Mouse (Mus musculus): Measurements from ENCODE around the gene Hrct1.
A peak's percentile ranks its signal among the peaks of the same experiment; 100 is the strongest.

The Hrct1 gene

GRCm38 (mm10) chr4:43713652-43714219, 13.3 kb upstream of the Hrct1 start:
- no peaks in the 10 kb centered on the region for H3K27me3 ChIP-seq (ENCODE audit: control insufficient read depth, insufficient read depth, low read length, poor library complexity, severe bottlenecking)
- DNase-seq (ENCODE audit: low read depth, low spot score), result no peak
- no peaks in the 10 kb centered on the region for H3K36me3 ChIP-seq (ENCODE audit: control insufficient read depth, insufficient read depth, low read length, poor library complexity, severe bottlenecking)

- no peak for DNase-seq (ENCODE audit: low read depth, low spot score)
These were observed 6.3 kb upstream of the Hrct1 start for GRCm38 (mm10) chr4:43720491-43721228.

GRCm38 (mm10) chr4:43722191-43722590, 4.8 kb upstream of the Hrct1 start:
- Histone ChIP-seq H3K27me3 (ENCODE audit: control insufficient read depth, insufficient read depth, low read length, poor library complexity, severe bottlenecking) (no peaks in the 10 kb centered on the region), H3K36me3 (ENCODE audit: control insufficient read depth, insufficient read depth, low read length, poor library complexity, severe bottlenecking) (no peaks in the 10 kb centered on the region)
- no peak for DNase-seq (ENCODE audit: low read depth, low spot score)

More at GRCm38 (mm10) chr4:43720491-43721228, 6.3 kb upstream of the Hrct1 start:
- H3K27me3 ChIP-seq (ENCODE audit: control insufficient read depth, insufficient read depth, low read length, poor library complexity, severe bottlenecking), result no peaks in the 10 kb centered on the region
- no peaks in the 10 kb centered on the region for H3K36me3 ChIP-seq (ENCODE audit: control insufficient read depth, insufficient read depth, low read length, poor library complexity, severe bottlenecking)

GRCm38 (mm10) chr4:43724764-43725163, 2.2 kb upstream of the Hrct1 start:
- Histone ChIP-seq H3K27me3 (ENCODE audit: control insufficient read depth, insufficient read depth, low read length, poor library complexity, severe bottlenecking) (no peaks in the 10 kb centered on the region; the same call in 1 of the 2 replicates), H3K36me3 (ENCODE audit: control insufficient read depth, insufficient read depth, low read length, poor library complexity, severe bottlenecking) (no peaks in the 10 kb centered on the region)
- DNase-seq (ENCODE audit: low read depth, low spot score), result peak; percentile 32

DNA sequence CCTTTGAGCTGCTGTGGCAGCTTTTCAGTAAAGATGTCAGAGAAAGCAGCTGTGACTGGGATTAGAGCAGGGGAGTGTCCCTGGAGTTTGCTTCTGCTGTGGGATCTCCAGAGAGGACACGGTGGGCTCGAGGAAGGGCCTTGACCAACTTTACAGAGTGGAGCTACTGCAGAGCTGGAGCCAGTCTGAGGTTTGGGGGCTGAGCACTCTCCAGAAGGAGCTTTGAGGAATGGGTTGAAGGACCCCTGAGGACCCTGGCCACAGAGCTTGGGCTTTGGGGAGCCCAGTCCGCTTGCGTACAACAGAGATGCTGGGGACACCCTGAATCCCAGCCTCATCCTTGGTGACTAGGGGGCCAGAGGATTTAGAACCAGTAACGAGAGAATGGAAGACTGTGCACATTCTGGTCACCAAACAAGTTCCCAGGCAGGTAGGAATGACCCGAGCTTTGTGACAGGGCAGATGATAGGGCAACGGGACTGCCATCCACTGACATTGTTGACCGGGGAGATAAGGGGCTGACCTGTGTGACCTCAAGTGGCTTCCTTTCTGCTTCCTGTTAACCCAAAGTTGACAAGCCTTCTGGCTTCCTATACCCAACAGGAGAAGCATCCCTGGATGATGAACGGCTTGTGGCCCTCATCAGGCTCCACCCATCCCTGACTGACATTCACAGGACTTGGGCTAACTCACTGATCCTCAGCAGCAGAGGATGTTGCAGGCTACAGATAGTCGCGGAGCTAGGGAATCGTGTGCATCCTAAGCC, 577 bp upstream of the Hrct1 start:
- no peaks in the 10 kb centered on the region; the same call in 1 of the 2 replicates for H3K27me3 ChIP-seq (ENCODE audit: control insufficient read depth, insufficient read depth, low read length, poor library complexity, severe bottlenecking)
- no peak for DNase-seq (ENCODE audit: low read depth, low spot score)

DNA sequence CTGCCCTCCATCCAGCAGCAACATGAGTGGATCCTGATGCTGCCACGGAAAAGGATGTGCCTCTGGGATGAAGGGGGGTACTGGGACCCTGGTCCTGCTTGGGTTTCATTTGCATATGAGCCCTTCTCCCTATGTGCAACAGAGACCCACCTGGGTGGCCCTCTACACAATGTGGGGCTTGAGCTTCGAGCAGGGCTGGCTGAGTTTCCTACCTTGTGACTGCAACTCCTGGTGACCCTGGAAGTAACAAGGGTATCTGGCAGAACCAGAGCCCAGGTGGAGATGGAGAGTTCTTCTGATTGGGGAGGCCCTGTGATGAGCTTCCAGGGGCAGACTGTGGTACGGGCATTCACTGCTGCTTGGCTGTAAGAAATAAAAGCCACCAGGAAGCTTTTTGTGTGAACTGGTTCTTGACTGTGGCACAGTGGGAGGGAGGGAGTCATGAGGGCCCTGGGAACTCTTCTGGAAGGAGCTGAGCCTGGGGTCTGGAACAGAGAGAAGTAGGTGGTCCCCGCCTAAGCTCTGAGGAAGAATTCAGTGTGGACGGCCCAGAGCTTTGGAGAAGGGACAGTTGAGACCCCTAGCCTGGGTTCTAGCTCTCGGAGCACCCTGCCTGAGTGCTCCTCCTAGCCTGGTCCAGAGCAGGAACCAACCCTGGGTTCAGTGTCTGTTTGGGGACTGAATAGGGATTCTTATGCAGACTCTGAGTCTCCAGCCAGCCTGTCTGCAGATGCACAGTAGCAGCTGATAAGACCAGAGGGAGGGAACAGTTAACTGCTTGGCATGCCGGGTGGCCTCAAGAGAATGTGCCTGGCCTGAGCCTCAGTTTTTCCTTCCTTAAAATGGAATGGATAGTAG, 959 bp downstream of the Hrct1 start:
- H3K27me3 ChIP-seq (ENCODE audit: control insufficient read depth, insufficient read depth, low read length, poor library complexity, severe bottlenecking), result no peaks in the 10 kb centered on the region; the same call in 1 of the 2 replicates
- H3K36me3 ChIP-seq (ENCODE audit: control insufficient read depth, insufficient read depth, low read length, poor library complexity, severe bottlenecking), result no peaks in the 10 kb centered on the region
- no peak for DNase-seq (ENCODE audit: low read depth, low spot score)

More for the DNA sequence above, 577 bp upstream of the Hrct1 start:
- H3K36me3 ChIP-seq (ENCODE audit: control insufficient read depth, insufficient read depth, low read length, poor library complexity, severe bottlenecking), result no peaks in the 10 kb centered on the region

- no peak for DNase-seq (ENCODE audit: low read depth, low spot score)
These were observed 1.6 kb downstream of the Hrct1 start for GRCm38 (mm10) chr4:43728576-43728954.

GRCm38 (mm10) chr4:43729126-43729525, 2.1 kb downstream of the Hrct1 start:
- H3K36me3 ChIP-seq (ENCODE audit: control insufficient read depth, insufficient read depth, low read length, poor library complexity, severe bottlenecking), result no peaks in the 10 kb centered on the region
- no peaks in the 10 kb centered on the region; the same call in 1 of the 2 replicates for H3K27me3 ChIP-seq (ENCODE audit: control insufficient read depth, insufficient read depth, low read length, poor library complexity, severe bottlenecking)
- DNase-seq (ENCODE audit: low read depth, low spot score), result no peak

More at GRCm38 (mm10) chr4:43728576-43728954, 1.6 kb downstream of the Hrct1 start:
- no peaks in the 10 kb centered on the region; the same call in 1 of the 2 replicates for H3K27me3 ChIP-seq (ENCODE audit: control insufficient read depth, insufficient read depth, low read length, poor library complexity, severe bottlenecking)
- no peaks in the 10 kb centered on the region for H3K36me3 ChIP-seq (ENCODE audit: control insufficient read depth, insufficient read depth, low read length, poor library complexity, severe bottlenecking)

DNA sequence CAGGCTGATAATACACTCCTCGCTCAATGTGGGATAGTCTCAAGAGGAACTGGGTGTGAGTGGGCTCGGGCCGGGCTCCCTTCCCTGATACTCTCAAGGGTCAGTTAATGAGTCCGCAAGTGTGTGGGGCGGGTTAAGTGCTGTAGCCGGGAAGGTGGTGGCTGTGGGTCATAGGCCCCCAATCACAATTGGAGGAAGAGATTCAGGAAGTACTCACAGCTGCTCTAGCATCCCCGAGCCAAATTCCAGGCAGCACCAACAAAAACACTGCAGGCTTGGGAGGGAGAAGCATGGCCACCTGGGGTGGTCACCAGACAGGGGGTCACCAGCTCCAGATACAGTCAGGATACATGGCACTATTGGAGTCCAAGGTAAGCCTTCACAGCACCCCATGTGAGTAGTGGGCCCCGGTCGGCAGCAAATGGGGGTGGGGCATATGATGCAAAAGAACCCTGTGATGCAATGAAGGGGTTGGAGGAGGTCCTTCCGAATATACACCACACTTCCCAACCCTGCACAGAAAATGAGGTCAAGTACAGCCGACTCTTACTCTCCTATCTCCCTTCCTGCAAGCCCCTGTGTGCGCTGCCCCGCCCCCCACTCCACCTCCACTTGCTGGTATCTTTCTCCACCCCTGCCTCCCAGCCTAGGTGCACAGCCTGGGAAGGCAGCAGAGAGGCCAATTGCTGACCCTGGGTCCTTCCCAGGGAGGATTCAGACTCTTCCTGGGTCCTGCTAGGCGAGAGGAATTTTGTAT, 3.0 kb downstream of the Hrct1 start, which contains the start of gene Spaar:
Gene Spaar, plus strand, starts transcription at position 241 of the 757 bp plus-strand sequence.
- no peak for DNase-seq (ENCODE audit: low read depth, low spot score)
- no peaks in the 10 kb centered on the region; the same call in 1 of the 2 replicates for H3K27me3 ChIP-seq (ENCODE audit: control insufficient read depth, insufficient read depth, low read length, poor library complexity, severe bottlenecking)
- H3K36me3 ChIP-seq (ENCODE audit: control insufficient read depth, insufficient read depth, low read length, poor library complexity, severe bottlenecking), result no peaks in the 10 kb centered on the region

DNA sequence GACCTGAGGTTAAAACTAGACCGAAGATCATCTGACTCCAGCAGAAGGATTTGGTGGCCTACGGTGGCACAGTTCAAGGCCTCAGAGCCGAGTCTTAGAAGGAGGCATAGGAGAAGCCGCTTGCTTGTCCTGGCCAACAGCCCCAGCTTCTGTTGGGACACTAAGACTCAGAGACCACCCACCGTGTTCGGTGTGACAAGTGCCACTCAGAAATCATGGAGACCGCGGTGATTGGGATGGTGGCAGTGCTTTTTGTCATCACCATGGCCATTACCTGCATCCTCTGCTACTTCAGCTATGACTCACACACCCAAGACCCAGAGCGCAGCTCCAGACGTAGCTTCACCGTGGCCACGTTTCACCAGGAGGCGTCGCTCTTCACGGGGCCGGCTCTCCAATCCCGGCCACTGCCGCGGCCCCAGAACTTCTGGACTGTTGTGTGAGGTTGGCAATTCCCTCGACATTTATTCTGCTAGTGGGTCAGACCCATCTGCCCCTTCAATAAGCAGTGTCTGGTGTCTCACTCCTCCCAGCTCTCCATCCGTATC, 3.8 kb downstream of the Hrct1 start:
- no peaks in the 10 kb centered on the region; the same call in 1 of the 2 replicates for H3K27me3 ChIP-seq (ENCODE audit: control insufficient read depth, insufficient read depth, low read length, poor library complexity, severe bottlenecking)
- DNase-seq (ENCODE audit: low read depth, low spot score), result no peak

GRCm38 (mm10) chr4:43732171-43732570, 5.2 kb downstream of the Hrct1 start:
- H3K27me3 ChIP-seq (ENCODE audit: control insufficient read depth, insufficient read depth, low read length, poor library complexity, severe bottlenecking), result no peaks in the 10 kb centered on the region; the same call in 1 of the 2 replicates
- H3K36me3 ChIP-seq (ENCODE audit: control insufficient read depth, insufficient read depth, low read length, poor library complexity, severe bottlenecking), result no peaks in the 10 kb centered on the region
- no peak for DNase-seq (ENCODE audit: low read depth, low spot score)

More for the DNA sequence above, 3.8 kb downstream of the Hrct1 start:
- no peaks in the 10 kb centered on the region for H3K36me3 ChIP-seq (ENCODE audit: control insufficient read depth, insufficient read depth, low read length, poor library complexity, severe bottlenecking)

DNA sequence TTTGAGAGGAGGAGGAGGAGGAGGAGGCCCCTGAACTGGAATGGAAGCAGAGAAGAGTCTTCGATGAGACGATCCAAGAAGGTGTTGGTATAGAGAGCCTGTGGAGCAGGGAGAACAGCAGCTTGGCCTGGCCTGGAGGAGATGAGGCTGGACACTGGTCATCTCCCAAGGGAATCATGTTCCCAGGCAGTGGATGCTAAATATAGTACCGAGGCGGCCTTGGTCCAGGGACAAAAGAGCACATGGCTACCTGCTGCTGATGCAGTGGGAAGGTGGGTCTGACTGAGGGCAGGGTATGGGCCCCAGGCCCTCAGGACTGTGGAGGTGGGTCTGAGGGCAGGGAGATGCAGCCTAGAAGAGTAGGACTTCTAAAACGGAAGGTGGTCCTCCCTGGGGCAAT, 6.2 kb downstream of the Hrct1 start:
- H3K36me3 ChIP-seq (ENCODE audit: control insufficient read depth, insufficient read depth, low read length, poor library complexity, severe bottlenecking), result no peaks in the 10 kb centered on the region
- no peaks in the 10 kb centered on the region; the same call in 1 of the 2 replicates for H3K27me3 ChIP-seq (ENCODE audit: control insufficient read depth, insufficient read depth, low read length, poor library complexity, severe bottlenecking)
- no peak for DNase-seq (ENCODE audit: low read depth, low spot score)

DNA sequence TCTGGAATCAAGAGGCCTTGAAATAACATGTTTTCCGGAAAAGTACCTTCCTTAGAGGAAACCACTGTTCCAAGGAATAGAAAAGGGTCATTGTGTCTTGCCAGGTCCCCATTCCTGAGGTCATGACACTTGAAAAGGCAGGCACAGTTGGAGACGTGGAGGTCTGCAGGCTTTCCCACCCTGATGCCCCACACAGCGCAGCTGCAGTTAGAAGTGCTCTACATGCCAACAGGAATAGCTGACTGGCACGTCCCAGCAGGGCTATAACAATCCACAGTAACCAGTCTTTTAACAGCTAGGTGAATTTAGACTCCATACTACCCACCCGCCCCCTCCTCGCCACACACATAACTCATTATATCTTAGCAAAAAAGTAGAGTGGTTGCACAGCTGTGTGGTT, 10.2 kb downstream of the Hrct1 start:
- Histone ChIP-seq H3K36me3 (ENCODE audit: control insufficient read depth, insufficient read depth, low read length, poor library complexity, severe bottlenecking) (no peaks in the 10 kb centered on the region), H3K27me3 (ENCODE audit: control insufficient read depth, insufficient read depth, low read length, poor library complexity, severe bottlenecking) (no peaks in the 10 kb centered on the region)
- DNase-seq (ENCODE audit: low read depth, low spot score), result no peak
